Mouse (Mus musculus) left cerebral cortex, postnatal 14 days (tissue): ENCODE results near the gene Olfr156. TPM values are rescaled to one million over a fixed set of nuclear protein-coding genes. Genes with fewer than 3 reads are reported as not detected.
"Not testable (repeated sequence)": the region's sequence is repeated elsewhere in the genome, so short reads cannot be mapped to it uniquely, and the experiment has no call there.

ENCODE experiments used
- DNase-seq, 2 experiments: peaks; one replicate each; pipeline ENCODE4 v3.0.0; 2021 to 2022; ENCODE audit warnings: low spot score in 2 of 2, mixed read lengths in 1 of 2
- intact Hi-C: fragments of 180-260 bp; cut with DNase I; formaldehyde crosslinking; loops from one replicate; pipeline ENCODE4 v1.15.1; 2025
- long read RNA-seq, 2 experiments: library from polyadenylated mRNA; stranded (forward); transcript quantifications; one replicate each; pipeline ENCODE4 v2.0.0; 2021
- total RNA-seq, 2 experiments: library from RNA; stranded (reverse); gene quantifications; 2 replicates each; pipeline ENCODE4 v1.2.3; 2021

The Olfr156 gene
- total RNA-seq = not detected
- long read RNA-seq, experiment 1 = 0 reads
- long read RNA-seq, experiment 2 = 0 reads

DNA sequence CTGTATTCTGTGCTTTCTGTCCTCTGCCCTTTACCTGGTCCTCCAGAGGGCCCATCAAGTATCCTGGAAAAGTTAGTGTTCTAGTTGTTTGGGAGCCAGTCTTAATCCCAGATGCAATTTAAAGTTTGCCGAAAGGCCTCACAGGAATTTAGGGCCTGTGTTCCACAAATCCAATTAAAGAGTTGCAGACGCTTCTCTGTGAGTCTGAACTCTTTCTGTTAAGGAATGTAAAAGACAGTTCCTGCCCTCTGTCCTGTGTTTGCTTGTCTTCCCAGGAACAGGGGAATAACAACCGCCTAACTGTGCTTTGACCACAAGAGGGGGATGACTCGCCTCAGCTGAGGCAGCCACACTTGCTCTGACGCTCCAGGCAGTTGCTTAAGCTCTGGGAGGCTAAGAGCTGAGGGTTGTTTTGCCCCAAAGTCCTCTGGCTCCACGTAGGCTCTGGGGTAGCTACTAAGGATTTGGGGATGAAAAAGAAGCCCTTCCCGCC is at the start of gene Olfr156:
Gene Olfr156, minus strand, starts transcription at position 51 of the 493 bp plus-strand sequence.
- intact Hi-C loops = loop anchor here (5.0 kb wide), 1 partner anchor 38 kb away; no protein-coding TSS in a partner anchor
- peak in 1 of 2 experiments; percentile 22 for DNase-seq

DNA sequence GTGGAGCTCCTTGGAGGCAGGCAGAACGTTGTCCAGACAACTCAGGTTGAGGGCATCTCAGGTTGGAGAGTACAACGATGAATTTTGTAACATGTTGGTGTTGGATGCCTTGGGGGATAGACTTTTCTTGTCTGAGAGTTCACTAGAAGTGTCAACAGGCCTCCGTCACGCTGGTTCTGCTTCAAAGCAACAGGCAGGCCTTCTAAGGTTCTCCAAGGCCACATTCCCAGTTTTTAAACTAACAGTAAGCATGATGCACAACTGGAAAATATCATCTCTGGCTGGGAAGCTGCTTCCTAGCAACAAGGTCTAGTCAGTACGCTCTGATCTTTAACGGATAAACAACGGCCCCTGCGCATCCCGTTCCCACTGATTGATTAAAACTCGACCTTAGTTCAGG is 46.1 kb upstream of the Olfr156 start:
- intact Hi-C loops = no loop called here
- no peak for DNase-seq

DNA sequence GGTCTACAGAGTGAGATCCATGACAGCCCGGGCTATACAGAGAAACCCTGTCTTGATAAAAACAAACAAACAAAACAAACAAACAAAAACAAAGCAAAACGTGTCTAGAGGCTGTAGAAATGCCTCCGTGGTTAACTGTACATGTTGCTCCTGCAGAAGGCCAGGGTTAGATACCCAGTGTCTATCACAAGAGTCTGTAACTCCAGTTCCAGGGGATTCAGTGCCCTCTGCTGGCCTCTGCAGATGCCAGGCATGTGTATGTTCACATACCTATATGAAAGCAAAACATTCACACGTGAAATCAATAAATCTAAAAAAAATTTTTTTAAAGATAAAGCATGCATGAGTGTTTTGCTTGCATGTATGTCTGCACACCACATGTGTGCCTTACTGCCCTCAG is 39.6 kb upstream of the Olfr156 start:
- no peak for DNase-seq
- intact Hi-C loops = loop anchor here (5.0 kb wide), 1 partner anchor 41 kb away; the partner anchor contains the start of gene Olfr156

DNA sequence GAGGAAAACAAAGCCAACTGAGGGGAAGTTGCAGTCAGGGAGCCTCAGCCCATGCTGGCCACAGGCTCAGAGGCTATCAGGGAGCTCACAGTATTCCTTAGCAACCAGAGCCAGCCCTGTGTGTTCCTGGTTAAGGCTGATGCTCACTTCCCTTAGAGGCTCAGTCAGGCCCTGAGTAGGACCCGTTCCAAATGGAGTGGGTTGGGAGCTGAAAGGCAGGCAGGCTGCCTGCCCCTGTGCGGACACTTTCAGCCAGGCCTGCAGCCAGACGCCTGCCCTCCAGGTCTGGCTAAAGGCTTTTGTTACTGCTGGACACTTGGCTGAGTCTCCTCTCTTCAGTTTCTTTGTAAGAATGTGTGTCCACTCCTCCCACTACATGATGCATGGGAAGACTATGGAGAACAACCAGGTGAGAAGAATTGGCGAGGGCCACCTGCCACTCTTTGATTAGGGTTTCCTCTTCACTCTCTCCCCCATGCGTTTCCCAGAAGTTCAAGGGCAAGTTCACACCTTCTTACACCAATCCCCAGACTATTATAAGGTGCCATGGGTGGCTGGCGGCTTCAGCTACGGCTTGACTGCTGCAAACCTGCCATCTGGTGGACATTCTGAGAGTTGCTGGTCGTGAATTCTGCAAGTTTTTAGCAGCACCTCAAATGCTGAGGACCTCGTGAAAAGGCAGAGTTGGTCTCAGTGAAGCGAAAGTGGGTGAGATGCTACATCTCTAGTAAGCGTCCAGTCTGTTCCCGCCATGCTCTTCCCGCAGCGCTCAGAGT is 37.2 kb upstream of the Olfr156 start:
- intact Hi-C loops = loop anchor here (1.0 to 5.0 kb wide), 3 partner anchors 39 to 116 kb away; partner anchors contain the start of gene Olfr156
- DNase-seq = peak; percentile 70 to 83

DNA sequence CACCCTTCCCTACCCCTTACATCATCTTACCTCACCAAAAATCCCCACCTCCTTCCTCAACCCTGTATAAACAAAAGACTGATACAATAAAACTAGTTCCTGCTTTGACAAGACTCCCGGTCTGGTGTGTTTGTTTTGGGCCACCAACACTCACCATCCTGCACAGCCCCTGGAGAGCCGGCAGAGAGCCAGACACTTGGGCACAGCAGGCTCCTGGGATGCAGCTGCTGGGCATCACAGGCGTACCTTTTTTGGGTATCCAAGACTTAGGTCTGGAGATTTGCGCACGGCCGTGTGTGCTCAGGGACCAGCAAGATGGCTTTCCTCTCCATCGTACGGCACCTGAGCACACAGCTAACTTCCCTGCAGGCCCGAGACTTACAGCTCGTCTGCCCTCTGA is 36.2 kb upstream of the Olfr156 start:
- no peak for DNase-seq
- intact Hi-C loops = loop anchor here (2.0 to 5.0 kb wide), 2 partner anchors 38 to 97 kb away; partner anchors contain the start of gene Olfr156

DNA sequence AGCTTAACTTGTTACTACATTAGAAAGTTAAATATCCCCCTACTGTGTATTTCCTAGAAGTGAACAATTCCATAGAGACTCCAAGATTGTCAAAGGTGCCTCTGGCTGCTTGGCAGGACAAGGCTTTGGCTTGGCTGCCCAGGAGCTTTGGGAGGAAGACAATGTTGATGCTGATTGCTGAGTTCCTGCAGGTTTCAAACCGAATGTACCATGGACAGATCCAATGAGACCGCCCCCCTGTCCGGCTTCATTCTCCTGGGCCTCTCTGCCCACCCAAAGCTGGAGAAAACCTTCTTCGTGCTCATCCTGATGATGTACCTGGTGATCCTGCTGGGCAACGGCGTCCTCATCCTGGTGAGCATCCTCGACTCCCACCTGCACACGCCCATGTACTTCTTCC is 30.4 kb upstream of the Olfr156 start:
- no peak for DNase-seq
- intact Hi-C loops = no loop called here

DNA sequence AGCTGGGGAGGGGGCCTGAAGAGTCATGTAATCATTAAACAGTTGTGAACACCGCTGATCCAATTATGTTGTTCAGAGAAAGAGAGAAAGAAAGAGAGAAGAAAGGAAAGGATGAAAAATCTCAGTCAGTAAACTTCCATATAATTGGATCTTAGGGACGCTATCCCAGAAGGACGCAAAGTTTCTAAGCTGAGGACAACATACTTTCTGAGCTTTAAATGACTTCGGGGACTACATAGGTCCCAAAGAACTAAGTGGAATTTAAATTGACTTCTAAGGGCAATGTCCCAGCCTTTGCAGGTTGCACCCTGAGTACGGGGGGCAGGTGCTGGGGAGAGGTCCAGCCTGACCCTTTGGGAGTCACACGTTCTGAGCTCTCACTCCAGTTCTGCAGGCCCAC is 27.6 kb upstream of the Olfr156 start, which contains the start of gene Olfr155:
Gene Olfr155, plus strand, starts transcription at position 301 of the 400 bp plus-strand sequence.
- intact Hi-C loops = no loop called here
- DNase-seq = no peak

DNA sequence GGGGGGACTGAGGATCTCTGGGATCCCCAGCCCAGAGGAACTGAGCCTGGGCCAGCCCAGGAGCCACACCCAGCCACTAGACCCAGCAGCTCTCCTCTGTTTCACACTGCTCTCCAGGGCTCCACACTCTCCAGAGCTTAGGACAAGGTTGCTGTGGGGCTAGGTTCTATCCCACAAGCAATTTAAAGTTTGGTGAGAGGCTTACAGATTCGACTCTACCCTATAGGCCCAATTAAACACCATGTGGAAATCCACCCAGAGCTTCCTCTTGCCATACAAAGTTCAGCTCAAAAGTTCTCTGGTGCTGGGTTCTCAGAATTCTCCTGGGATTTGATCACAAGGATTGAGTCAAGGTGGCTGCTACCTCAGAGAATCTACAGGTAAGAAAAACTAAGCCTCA is 16.4 kb upstream of the Olfr156 start, which contains the start of gene Olfr157:
Gene Olfr157, minus strand, starts transcription at position 101 of the 400 bp plus-strand sequence.
- intact Hi-C loops = no loop called here
- DNase-seq = no peak

DNA sequence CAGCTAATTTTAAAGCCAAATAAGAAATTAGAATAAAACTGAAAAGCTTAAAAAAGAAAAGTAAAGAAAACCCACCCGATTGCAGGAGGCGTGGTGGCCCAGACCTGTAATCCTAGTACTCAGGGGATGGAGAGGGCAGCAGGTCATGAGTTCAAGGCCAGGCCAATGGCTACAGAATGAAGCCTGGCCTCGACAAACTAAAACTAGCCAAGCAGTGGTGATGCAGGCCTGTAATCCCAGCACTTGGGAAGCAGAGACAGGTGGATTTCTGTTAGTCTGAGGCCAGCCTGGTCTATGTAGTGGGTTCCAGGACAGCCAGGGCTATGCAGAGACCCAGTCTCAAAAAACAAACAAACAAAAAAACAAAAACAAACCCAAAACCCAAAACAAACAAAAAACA is 14.6 kb upstream of the Olfr156 start:
- intact Hi-C loops = no loop called here
- no peak for DNase-seq

DNA sequence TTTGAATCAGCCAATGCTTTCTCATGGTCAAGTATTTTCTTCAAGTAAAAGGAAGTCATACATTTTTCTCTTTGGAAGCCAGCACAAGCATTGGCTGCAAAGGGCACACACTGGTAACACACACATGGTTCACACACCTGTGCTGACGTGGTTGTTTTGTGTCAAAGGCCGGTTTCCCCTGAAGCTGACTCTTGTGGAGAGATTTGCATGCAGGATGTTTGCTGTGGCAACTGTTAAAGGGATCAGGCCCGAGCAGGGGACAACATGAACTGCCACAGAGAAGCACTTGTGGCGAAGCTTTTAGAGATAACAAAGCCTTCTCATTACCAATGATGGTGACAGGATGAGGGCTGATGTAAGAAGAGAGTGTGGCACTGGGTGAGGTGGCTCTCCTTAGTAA is 11.1 kb upstream of the Olfr156 start:
- intact Hi-C loops = no loop called here
- DNase-seq = no peak

DNA sequence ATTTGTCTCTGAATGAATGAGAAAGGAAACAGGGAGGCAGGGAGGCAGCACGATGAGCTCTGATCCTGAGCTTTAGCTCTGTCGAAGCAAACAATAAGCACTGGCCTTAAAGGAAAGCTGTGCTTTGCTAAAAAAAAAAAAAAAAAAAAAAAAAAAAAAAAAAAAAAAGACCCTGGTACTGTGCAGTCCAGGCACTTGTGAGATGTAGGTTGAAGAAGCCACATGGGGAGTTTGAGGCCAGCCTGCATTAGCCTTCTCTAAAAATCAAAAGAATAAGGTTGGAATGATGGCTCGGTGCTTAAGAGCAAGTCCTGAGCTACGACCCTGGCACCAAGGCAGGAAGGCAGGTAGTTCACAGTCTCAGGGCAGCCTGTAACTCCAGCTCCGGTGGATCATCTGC is 10.1 kb upstream of the Olfr156 start:
- intact Hi-C loops = no loop called here
- DNase-seq = no peak

DNA sequence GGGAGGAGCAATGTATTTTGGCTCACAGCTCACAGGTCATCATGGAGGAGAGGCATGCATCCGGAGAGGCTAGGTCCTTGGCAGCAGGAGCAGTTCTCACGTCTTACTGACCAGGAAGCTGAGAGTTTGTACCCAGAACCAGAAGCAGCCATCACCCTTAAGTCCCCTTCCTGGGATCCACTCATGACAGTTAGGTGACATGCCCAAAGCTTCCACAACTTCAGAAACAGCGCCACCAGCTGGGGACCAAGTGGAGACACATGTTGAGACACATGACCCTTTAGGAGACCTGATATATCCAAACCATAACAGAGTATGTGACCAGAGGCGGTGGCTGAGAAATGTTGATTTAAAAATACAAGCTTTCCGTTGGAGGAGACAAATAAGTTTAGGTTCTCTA is 8.3 kb upstream of the Olfr156 start:
- DNase-seq = no peak
- intact Hi-C loops = no loop called here

DNA sequence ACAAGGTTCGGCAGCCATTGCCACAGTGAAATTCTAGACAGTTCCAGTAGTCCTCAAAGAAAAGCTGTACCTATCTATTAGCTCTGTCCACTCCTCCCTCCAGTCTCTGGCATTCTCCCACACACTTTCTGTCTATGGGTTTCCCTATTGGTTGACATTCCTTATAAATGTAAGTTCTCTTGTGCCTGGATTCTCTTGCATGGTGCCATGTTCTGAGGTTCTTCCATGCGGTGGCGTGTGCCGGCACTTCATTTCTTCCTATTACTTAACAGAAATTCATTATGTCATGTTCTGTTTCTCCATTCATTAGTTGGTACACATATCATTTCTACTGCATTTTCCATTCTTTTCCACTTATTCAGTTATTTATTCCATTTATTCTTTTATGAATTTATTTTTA is 5.1 kb upstream of the Olfr156 start:
- no peak for DNase-seq
- intact Hi-C loops = no loop called here

DNA sequence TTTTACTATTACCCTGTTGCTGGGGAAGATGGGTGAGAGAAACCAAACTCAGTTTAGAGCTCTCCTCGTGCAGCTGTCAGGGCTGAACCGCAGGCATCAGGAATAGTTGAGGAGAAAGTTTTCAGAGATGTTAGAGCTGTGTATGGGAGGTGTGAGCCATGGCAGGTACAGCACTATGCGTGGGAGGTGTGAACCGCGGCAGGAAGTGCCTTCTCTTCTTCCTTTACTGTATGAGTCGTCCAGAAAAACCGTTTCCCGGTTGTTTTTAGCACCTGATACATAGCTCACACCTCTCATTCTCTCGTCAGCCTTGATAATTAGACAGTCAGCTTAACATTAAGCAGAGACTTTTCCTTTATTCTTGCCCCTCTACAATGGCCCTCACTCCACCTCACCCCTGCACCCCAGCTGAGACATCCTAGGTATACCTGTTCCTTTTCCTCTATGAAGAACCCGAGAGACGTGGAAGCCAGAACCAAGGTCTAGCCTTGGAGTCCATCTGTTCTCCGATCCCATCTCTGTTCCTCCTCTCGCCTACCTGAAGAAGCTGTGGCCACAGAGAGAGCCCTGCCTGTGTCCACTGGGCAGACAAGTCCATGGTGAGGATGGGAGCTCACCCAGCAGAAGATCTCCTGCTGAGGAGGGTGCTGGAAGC is 672 bp downstream of the Olfr156 start:
- intact Hi-C loops = loop anchor here (5.0 kb wide), 1 partner anchor 39 kb away; no protein-coding TSS in a partner anchor
- DNase-seq = peak in 1 of 2 experiments; percentile 3

DNA sequence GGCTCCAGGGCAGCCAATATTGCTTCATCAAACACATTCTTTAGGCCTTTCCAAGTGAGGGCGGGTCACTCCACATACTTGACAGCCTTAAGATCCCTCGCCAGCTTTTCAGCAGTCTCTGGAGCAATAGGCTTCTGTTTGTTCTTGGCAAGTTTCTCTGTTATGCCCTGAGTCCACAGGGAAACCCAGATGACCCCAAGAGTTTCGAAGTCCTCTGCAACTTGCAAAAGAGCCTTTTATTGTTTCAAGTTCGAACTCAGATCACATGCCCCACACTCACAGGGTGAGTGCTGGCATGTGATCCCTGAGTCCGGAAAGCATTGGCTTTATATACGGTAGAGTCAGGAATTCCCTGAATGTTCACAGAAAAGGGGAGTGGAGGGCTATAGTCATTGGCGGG is 24.8 kb downstream of the Olfr156 start:
- no peak for DNase-seq
- intact Hi-C loops = no loop called here

DNA sequence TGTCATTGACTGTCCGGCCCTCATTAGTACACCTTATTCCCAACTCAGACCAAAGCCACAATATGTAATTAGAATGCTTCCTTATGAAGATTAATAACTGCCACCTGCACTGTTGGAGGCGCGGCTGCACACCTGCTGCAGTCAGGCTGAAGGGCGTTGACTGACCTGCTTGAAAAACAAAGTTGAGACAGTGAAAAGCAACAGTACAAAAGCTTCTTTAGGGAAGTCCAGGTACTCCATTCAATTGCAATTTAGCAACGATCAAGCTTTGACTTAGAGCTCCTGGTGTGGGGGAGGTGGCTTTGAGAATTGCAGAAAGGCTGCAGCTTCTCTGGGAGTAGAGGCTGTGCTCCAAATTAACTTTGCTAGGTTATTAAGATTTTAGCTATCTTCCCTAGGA is 27.9 kb downstream of the Olfr156 start:
- intact Hi-C loops, DNase-seq: not testable (repeated sequence)

DNA sequence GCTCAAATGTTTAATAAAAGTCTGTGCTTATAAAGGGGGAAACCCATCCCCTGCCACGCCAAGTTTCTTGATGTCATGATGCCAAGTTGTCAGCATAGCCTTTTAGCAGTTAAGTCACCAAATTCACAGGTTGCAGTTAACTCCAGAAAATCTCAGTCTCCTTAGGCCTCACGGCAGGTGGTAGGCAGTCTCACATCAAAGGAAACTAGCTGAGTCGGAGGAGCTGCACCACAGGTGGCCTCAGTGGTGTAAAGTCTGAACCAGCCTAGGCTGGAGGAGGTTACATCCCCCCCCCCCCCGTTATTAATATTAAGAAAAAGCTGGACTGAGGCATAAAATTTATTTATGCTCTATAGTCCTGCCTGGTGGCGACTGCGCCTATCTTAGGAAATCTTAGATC is 28.4 kb downstream of the Olfr156 start:
- no peak for DNase-seq
- intact Hi-C loops = no loop called here

DNA sequence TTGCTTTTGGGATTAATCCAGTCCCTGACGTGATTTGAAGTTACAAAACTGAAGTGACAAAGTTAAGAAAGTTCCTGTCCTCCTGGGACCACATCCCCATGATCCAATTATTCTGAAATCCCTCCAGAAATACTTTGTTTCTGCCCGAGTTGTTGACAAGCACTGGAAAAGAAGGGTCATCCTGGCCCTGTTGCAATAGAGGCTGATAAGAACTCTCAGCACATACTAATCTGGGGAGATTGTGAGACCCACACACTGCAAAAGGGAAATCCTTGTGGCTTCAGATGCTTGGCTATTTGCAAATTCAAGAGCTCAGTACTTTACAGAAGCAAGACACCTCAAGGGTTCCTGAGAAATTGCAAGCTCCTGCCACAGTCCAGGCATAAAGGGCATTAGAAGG is 51.4 kb downstream of the Olfr156 start:
- intact Hi-C loops = no loop called here
- DNase-seq = no peak

DNA sequence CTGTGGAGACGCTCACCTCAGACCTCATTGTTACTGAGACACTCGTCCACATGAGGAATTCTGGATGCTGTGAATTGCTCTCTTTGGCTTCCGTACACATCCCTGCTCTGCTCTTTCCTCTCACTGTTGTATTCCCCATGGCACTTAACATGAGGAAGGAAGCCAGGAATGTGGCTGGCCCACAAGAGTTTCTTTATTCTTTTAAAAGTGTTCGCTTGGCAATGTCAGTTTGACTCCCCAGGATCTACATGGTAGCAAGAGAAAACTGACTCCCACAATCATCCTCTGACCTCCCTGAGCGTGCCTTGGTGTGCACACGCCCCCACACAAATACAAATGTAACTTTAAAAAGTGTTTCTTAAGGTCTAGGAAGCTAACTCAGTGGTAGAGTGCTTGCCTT is 52.1 kb downstream of the Olfr156 start:
- intact Hi-C loops = no loop called here
- no peak for DNase-seq

DNA sequence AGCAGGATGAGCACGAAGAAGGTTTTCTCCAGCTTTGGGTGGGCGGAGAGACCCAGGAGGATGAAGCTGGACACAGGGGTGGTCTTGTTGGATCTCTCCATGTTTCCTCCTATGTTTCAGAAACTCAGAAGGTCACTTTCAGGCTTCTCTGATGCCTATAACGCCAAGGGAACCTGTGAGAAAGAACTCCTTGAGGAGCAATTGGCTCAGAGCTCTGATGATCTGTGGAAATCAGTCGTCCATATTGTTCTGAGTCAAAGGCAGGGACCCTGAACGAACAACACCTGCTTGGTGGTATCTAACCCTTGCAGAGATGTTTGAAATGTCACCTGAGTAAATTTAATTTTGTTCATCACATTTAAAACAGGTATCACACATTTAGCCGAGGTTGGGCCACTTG is 52.8 kb downstream of the Olfr156 start, which contains the start of gene Olfr159:
Gene Olfr159, minus strand, starts transcription at position 101 of the 400 bp plus-strand sequence.
- intact Hi-C loops = no loop called here
- no peak for DNase-seq
